Mouse (Mus musculus): ENCODE data around the gene Abhd17a.
"Not testable (repeated sequence)": the region's sequence is repeated elsewhere in the genome, so short reads cannot be mapped to it uniquely, and the experiment has no call there.

Gene Abhd17a

GRCm38 (mm10) chr10:80606737-80607350, 16.7 kb upstream of the Abhd17a start:
- no peak for DNase-seq

GRCm38 (mm10) chr10:80606306-80606705, 16.2 kb upstream of the Abhd17a start:
- peak; percentile 70 for DNase-seq

- not testable (repeated sequence) for DNase-seq
Measured at GRCm38 (mm10) chr10:80605721-80606120, 15.6 kb upstream of the Abhd17a start, which contains the start of gene Gm49322. TSS of gene Gm49322 (plus strand) at chr10:80606021.

GRCm38 (mm10) chr10:80604988-80605387, 14.8 kb upstream of the Abhd17a start:
- no peak for DNase-seq

GRCm38 (mm10) chr10:80604001-80604509, 13.9 kb upstream of the Abhd17a start:
- no peak for DNase-seq

- DNase-seq, result no peak
Measured at GRCm38 (mm10) chr10:80603364-80603763, 13.2 kb upstream of the Abhd17a start.

- DNase-seq, result peak; percentile 96
Measured at GRCm38 (mm10) chr10:80602698-80603325, 12.7 kb upstream of the Abhd17a start, which contains the start of the genes Scamp4 and Adat3. TSS of gene Scamp4 (plus strand) at chr10:80602872. TSS of gene Adat3 (plus strand) at chr10:80602880.

GRCm38 (mm10) chr10:80596318-80596717, 6.2 kb upstream of the Abhd17a start:
- no peak for DNase-seq

- peak; percentile 42 for DNase-seq
Measured at GRCm38 (mm10) chr10:80589127-80589878, 838 bp downstream of the Abhd17a start.

GRCm38 (mm10) chr10:80587305-80587657, 2.9 kb downstream of the Abhd17a start:
- DNase-seq, result no peak

GRCm38 (mm10) chr10:80586407-80587304, 3.5 kb downstream of the Abhd17a start:
- DNase-seq, result no peak

GRCm38 (mm10) chr10:80585581-80585980, 4.6 kb downstream of the Abhd17a start:
- DNase-seq, result no peak

- DNase-seq, result peak; percentile 67
Measured at GRCm38 (mm10) chr10:80584642-80585552, 5.2 kb downstream of the Abhd17a start.

- no peak for DNase-seq
Measured at GRCm38 (mm10) chr10:80584045-80584488, 6.1 kb downstream of the Abhd17a start.

GRCm38 (mm10) chr10:80583047-80583446, 7.1 kb downstream of the Abhd17a start:
- DNase-seq, result no peak

- DNase-seq, result peak; percentile 83
Measured at GRCm38 (mm10) chr10:80578911-80579310, 11.2 kb downstream of the Abhd17a start.

GRCm38 (mm10) chr10:80578131-80578750, 11.9 kb downstream of the Abhd17a start:
- DNase-seq, result peak; percentile 90

GRCm38 (mm10) chr10:80577195-80578130, 12.7 kb downstream of the Abhd17a start, which contains the start of gene Klf16:
TSS of gene Klf16 (minus strand) at chr10:80577321.
- peak; percentile 100 for DNase-seq

Data from thymus, postnatal 25 days (tissue).